Mouse (Mus musculus): Measurements from ENCODE around the gene Thap2. TPM values are rescaled to one million over a fixed set of nuclear protein-coding genes. Genes with fewer than 3 reads are reported as not detected.

Gene Thap2
- polyA plus RNA-seq (2015; fragmentation: Nextera tagmentation; extraction: Ambion mirVana): 10.3 and 12.4 TPM in 2 replicates

DNA sequence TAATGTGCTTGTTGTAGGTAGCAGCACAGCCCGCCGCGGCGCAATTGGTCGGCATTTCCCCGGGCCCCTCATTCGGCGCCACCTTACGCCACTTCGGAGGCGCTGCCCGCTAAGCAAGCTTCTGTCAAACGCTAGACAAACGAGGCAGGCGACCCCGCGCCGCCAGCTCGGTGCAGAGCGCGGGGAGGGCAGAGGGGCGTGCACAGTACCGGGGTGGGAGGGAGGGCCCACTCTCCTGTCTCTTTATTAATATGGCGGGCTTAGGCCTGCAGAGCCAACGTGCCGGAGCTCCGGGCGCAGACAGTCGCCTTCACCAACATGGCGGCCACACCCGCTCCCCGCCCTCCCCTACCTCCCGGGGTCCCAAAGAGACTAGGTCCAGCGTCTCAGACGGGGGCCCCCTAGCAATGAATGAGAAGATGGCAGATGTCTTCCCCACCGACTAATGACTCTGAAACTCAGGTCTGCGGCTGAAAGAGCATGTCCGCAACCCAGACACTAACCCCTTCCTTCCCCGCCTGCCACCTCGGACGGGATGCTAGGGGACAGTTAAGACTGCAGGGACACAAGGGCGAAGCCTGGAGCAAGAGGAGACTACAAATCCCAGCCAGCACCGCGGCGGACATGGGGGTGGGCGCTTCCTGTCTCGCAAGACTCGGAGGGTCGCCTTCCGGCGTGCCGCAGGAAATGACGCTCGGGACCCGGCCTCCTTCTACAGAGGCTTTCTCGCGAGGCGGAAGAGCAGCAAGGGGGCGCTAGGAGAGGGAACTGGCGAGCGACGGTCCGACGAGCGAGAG lies at the start of gene Thap2, which contains the start of gene Zfc3h1:
TSS of gene Thap2 (minus strand) at position 223 of the 797 bp plus-strand sequence.
TSS of gene Zfc3h1 (plus strand) at position 739 of the 797 bp plus-strand sequence.

GRCm38 (mm10) chr10:115361840-115362622 lies 22.2 kb downstream of the Thap2 start, which contains the start of gene Tmem19:
Tmem19 (minus strand) TSS chr10:115362501.

Other genes starting within 250 kb of the Thap2 start
- 0.07 and 0.14 TPM in 2 replicates for gene Tph2, start 199.4 kb downstream of the Thap2 start, polyA plus RNA-seq (2015; fragmentation: Nextera tagmentation; extraction: Ambion mirVana)
- gene Tbc1d15, start 133.0 kb downstream of the Thap2 start, polyA plus RNA-seq (2015; fragmentation: Nextera tagmentation; extraction: Ambion mirVana): 36.6 and 53.1 TPM in 2 replicates
- 14.8 and 22.0 TPM in 2 replicates for gene Rab21, start 68.8 kb downstream of the Thap2 start, polyA plus RNA-seq (2015; fragmentation: Nextera tagmentation; extraction: Ambion mirVana)
- gene Tmem19, start 21.9 kb downstream of the Thap2 start, polyA plus RNA-seq (2015; fragmentation: Nextera tagmentation; extraction: Ambion mirVana): 25.6 and 31.9 TPM in 2 replicates
- 9.0 and 13.0 TPM in 2 replicates for gene Zfc3h1, start 516 bp upstream of the Thap2 start, polyA plus RNA-seq (2015; fragmentation: Nextera tagmentation; extraction: Ambion mirVana)
- gene A930009A15Rik, start 185.5 kb upstream of the Thap2 start, polyA plus RNA-seq (2015; fragmentation: Nextera tagmentation; extraction: Ambion mirVana): 0.14 TPM in 1 of 2 replicates, not detected in the other
- 4.7 and 13.7 TPM in 2 replicates for gene Lgr5, start 203.3 kb upstream of the Thap2 start, polyA plus RNA-seq (2015; fragmentation: Nextera tagmentation; extraction: Ambion mirVana)

Measured in adrenal gland, postnatal 0 days (tissue).